Mouse (Mus musculus) bone marrow, adult 2 months (tissue): Measurements from ENCODE around the gene Klhl20.
"Not testable (repeated sequence)": the region's sequence is repeated elsewhere in the genome, so short reads cannot be mapped to it uniquely, and the experiment has no call there.

Experiments used
- CTCF ChIP-seq: fragments of 200-500 bp; IDR thresholded peaks from 2 replicates; pipeline ENCODE4 v1.5.1; 2011; ENCODE audit warnings: low read length, control low read depth; ENCODE audit not compliant: control insufficient read depth, insufficient read depth
- POLR2A ChIP-seq: fragments of 200-500 bp; IDR thresholded peaks from 2 replicates; pipeline ENCODE4 v1.6.1; 2011; ENCODE audit warnings: low read depth, mild to moderate bottlenecking, control low read depth, low read length, borderline replicate concordance; ENCODE audit not compliant: control insufficient read depth

GRCm38 (mm10) chr1:161145611-161146010 lies 14.3 kb upstream of the Klhl20 start:
- not testable (repeated sequence) for TF ChIP-seq POLR2A, CTCF
